Mouse (Mus musculus): ENCODE measurements at regions not wholly inside any gene's neighbourhood (a gene's known extent, or its start where the extent isn't known, plus 50 kb on each side); places are given as distances from the start of the nearest gene placed in this dataset.
A peak's percentile ranks its signal among the peaks of the same experiment; 100 is the strongest.
"Not testable (repeated sequence)": the region's sequence is repeated elsewhere in the genome, so short reads cannot be mapped to it uniquely, and the experiment has no call there.

GRCm38 (mm10) chr7:64032921-64033354 lies 94.2 kb upstream of the Klf13 start:
- peak; percentile 58 to 73 for DNase-seq (ENCODE audit: low spot score in 2 of 2)

GRCm38 (mm10) chr7:64030650-64031049 lies 91.9 kb upstream of the Klf13 start:
- no peak for DNase-seq (ENCODE audit: low spot score in 2 of 2)

- DNase-seq (ENCODE audit: low spot score in 2 of 2) = no peak
Observed at GRCm38 (mm10) chr7:64027100-64027499, 88.4 kb upstream of the Klf13 start.

- no peak for DNase-seq (ENCODE audit: low spot score in 2 of 2)
Observed at GRCm38 (mm10) chr7:64025155-64025554, 86.4 kb upstream of the Klf13 start.

GRCm38 (mm10) chr7:64024253-64024652 lies 85.5 kb upstream of the Klf13 start:
- DNase-seq (ENCODE audit: low spot score in 2 of 2) = peak; percentile 72 to 78

- DNase-seq (ENCODE audit: low spot score in 2 of 2) = no peak
Observed at GRCm38 (mm10) chr7:64022711-64023468, 84.2 kb upstream of the Klf13 start.

- DNase-seq (ENCODE audit: low spot score in 2 of 2) = peak in 1 of 2 experiments; percentile 24
Observed at GRCm38 (mm10) chr7:64021241-64022108, 82.8 kb upstream of the Klf13 start.

- no peak for DNase-seq (ENCODE audit: low spot score in 2 of 2)
Observed at GRCm38 (mm10) chr7:64018107-64018506, 79.4 kb upstream of the Klf13 start.

- no peak for DNase-seq (ENCODE audit: low spot score in 2 of 2)
Observed at GRCm38 (mm10) chr7:64016874-64017273, 78.2 kb upstream of the Klf13 start.

GRCm38 (mm10) chr7:64015136-64015535 lies 76.4 kb upstream of the Klf13 start:
- DNase-seq (ENCODE audit: low spot score in 2 of 2) = not testable (repeated sequence)

- DNase-seq (ENCODE audit: low spot score in 2 of 2) = no peak
Observed at GRCm38 (mm10) chr7:64014227-64014626, 75.5 kb upstream of the Klf13 start.

GRCm38 (mm10) chr7:64013023-64013547 lies 74.4 kb upstream of the Klf13 start:
- no peak for DNase-seq (ENCODE audit: low spot score in 2 of 2)

GRCm38 (mm10) chr7:64012268-64012601 lies 73.5 kb upstream of the Klf13 start:
- DNase-seq (ENCODE audit: low spot score in 2 of 2) = no peak

GRCm38 (mm10) chr7:64011563-64012267 lies 73.0 kb upstream of the Klf13 start:
- no peak for DNase-seq (ENCODE audit: low spot score in 2 of 2)

- no peak for DNase-seq (ENCODE audit: low spot score in 2 of 2)
Observed at GRCm38 (mm10) chr7:64010640-64011039, 71.9 kb upstream of the Klf13 start.

- no peak for DNase-seq (ENCODE audit: low spot score in 2 of 2)
Observed at GRCm38 (mm10) chr7:64007766-64008165, 69.1 kb upstream of the Klf13 start.

- DNase-seq (ENCODE audit: low spot score in 2 of 2) = no peak
Observed at GRCm38 (mm10) chr7:64006935-64007334, 68.2 kb upstream of the Klf13 start.

- no peak for DNase-seq (ENCODE audit: low spot score in 2 of 2)
Observed at GRCm38 (mm10) chr7:64005765-64006164, 67.0 kb upstream of the Klf13 start.

- no peak for DNase-seq (ENCODE audit: low spot score in 2 of 2)
Observed at GRCm38 (mm10) chr7:64003904-64004303, 65.2 kb upstream of the Klf13 start.

GRCm38 (mm10) chr7:64001611-64002111 lies 62.9 kb upstream of the Klf13 start:
- no peak for DNase-seq (ENCODE audit: low spot score in 2 of 2)
